Mouse (Mus musculus) olfactory bulb, adult 2 months (tissue): ENCODE measurements around the gene Fam114a2.

Experiments
- CTCF ChIP-seq: fragments of 200-500 bp; IDR thresholded peaks from 2 replicates; pipeline ENCODE4 v1.5.1; 2012; ENCODE audit warnings: low read depth, mild to moderate bottlenecking, low read length, moderate library complexity; ENCODE audit not compliant: insufficient read depth
- POLR2A ChIP-seq: fragments of 200-500 bp; IDR thresholded peaks from 2 replicates; pipeline ENCODE4 v1.6.1; 2012; ENCODE audit warnings: mild to moderate bottlenecking, low read depth, low read length, moderate library complexity; ENCODE audit not compliant: insufficient read depth

- TF ChIP-seq CTCF (no peak), POLR2A (no peak)
Measured at GRCm38 (mm10) chr11:57521206-57521605, 2.8 kb upstream of the Fam114a2 start.
